Mouse (Mus musculus) hindbrain, postnatal 0 days (tissue): ENCODE measurements around the gene Krt31. TPM values are rescaled to one million over a fixed set of nuclear protein-coding genes. Genes with fewer than 3 reads are reported as not detected.

Source experiments
- ATAC-seq: fragments of 200-750 bp; cut with Nextera tagmentation; 2 replicates; pipeline ENCODE4 v1.8.0; 2017; ENCODE audit warnings: mild to moderate bottlenecking, moderate TSS enrichment, moderate library complexity
- DNase-seq: peaks from one replicate; pipeline ENCODE4 v3.0.0-alpha.2; 2015; ENCODE audit warnings: low spot score
- H3K27ac ChIP-seq: fragments of 300-500 bp; sonication (generic); 2 replicates; pipeline ENCODE4 v1.5.1; 2014; ENCODE audit warnings: mild to moderate bottlenecking
- H3K27me3 ChIP-seq: fragments of 300-500 bp; sonication (generic); 2 replicates; pipeline ENCODE4 v1.6.1; 2014; ENCODE audit warnings: low read length, mixed read lengths; ENCODE audit not compliant: insufficient read depth
- H3K36me3 ChIP-seq: fragments of 300-500 bp; sonication (generic); 2 replicates; pipeline ENCODE4 v1.6.1; 2014; ENCODE audit warnings: low read length, mixed read lengths; ENCODE audit not compliant: insufficient read depth
- H3K4me1 ChIP-seq: fragments of 300-500 bp; sonication (generic); 2 replicates; pipeline ENCODE4 v1.6.1; 2014; ENCODE audit warnings: antibody characterized with exemption, low read length, mixed read lengths; ENCODE audit not compliant: insufficient read depth
- H3K4me2 ChIP-seq: fragments of 300-500 bp; sonication (generic); 2 replicates; pipeline ENCODE4 v1.6.1; 2014; ENCODE audit warnings: low read depth, mild to moderate bottlenecking, low read length, moderate library complexity, mixed read lengths
- H3K4me3 ChIP-seq: fragments of 300-500 bp; sonication (generic); 2 replicates; pipeline ENCODE4 v1.5.1; 2014; ENCODE audit warnings: low read length
- H3K9ac ChIP-seq: fragments of 300-500 bp; sonication (generic); replicated peaks from 2 replicates; pipeline ENCODE4 v1.6.1; 2014; ENCODE audit warnings: mild to moderate bottlenecking, low read length, moderate library complexity, mixed read lengths
- H3K9me3 ChIP-seq: fragments of 300-500 bp; sonication (generic); 2 replicates; pipeline ENCODE4 v1.6.1; 2016; ENCODE audit warnings: low read length, mixed read lengths
- CTCF ChIP-seq: IDR thresholded peaks from 2 replicates; pipeline ENCODE4 v1.5.1; 2016; ENCODE audit warnings: antibody characterized with exemption, control low read depth, low read depth
- WGBS: fragments of 180-500 bp; shearing (Covaris S2); extraction: QIAGEN DNeasy Blood & Tissue Kit; methylation state at CpG from one replicate; pipeline ENCODE4 v1.1.7; 2014; 5-methylcytosine and 5-hydroxymethylcytosine counted together
- polyA plus RNA-seq: library from polyadenylated mRNA; unstranded; fragments of >200 nt; fragmentation: Nextera tagmentation; extraction: Ambion mirVana; gene quantifications from 2 replicates; pipeline ENCODE4 v1.2.1, GENCODE M21; 2015
- total RNA-seq: library from RNA; depleted of rRNA; stranded (reverse); fragments of >200 nt; gene quantifications from 2 replicates; pipeline ENCODE4 v1.2.3, GENCODE M21; 2014; rRNA removed

Krt31 gene
- total and polyA plus RNA-seq, 2 experiments from 2014 or later = not detected

- Histone ChIP-seq H3K9me3 (no peaks in the 10 kb centered on the region), H3K4me3 (no peak overlapping the region), H3K27me3 (no peaks in the 10 kb centered on the region), H3K27ac (no peak overlapping the region), H3K9ac (no peak overlapping the region), H3K4me2 (no peak overlapping the region), H3K36me3 (no peaks in the 10 kb centered on the region), H3K4me1 (no peaks in the 10 kb centered on the region)
- ATAC-seq (no peak), DNase-seq (no peak)
- WGBS = 81% methylated on average over 5 of the region's 5 CpGs
- no peak for TF ChIP-seq CTCF
Observed at GRCm38 (mm10) chr11:100008336-100008735, 42.0 kb downstream of the Krt31 start.

GRCm38 (mm10) chr11:100006624-100007023 is 43.7 kb downstream of the Krt31 start:
- peak; percentile 46 for TF ChIP-seq CTCF
- WGBS = 57% methylated on average over 3 of the region's 3 CpGs
- Histone ChIP-seq H3K27ac (no peak overlapping the region), H3K4me2 (no peak overlapping the region), H3K36me3 (no peaks in the 10 kb centered on the region), H3K4me1 (no peaks in the 10 kb centered on the region), H3K4me3 (no peak overlapping the region), H3K9ac (no peak overlapping the region), H3K27me3 (no peaks in the 10 kb centered on the region), H3K9me3 (0 out of 2 replicates have a peak, but pooled peaks cover 1% of the 10 kb centered on the region)
- DNase-seq (no peak), ATAC-seq (no peak)

GRCm38 (mm10) chr11:100005905-100006304 is 44.4 kb downstream of the Krt31 start:
- WGBS = 89% methylated on average over 8 of the region's 8 CpGs
- no peak for TF ChIP-seq CTCF
- no peaks in the 10 kb centered on the region for H3K36me3 ChIP-seq
- H3K27me3 ChIP-seq = no peaks in the 10 kb centered on the region
- no peak overlapping the region for H3K4me3 ChIP-seq
- no peak overlapping the region for H3K4me2 ChIP-seq
- H3K27ac ChIP-seq = no peak overlapping the region
- DNase-seq = no peak
- ATAC-seq = no peak
- H3K4me1 ChIP-seq = no peaks in the 10 kb centered on the region
- H3K9me3 ChIP-seq = 0 out of 2 replicates have a peak, but pooled peaks cover 3% of the 10 kb centered on the region
- no peak overlapping the region for H3K9ac ChIP-seq

- 25% methylated on average over 6 of the region's 6 CpGs for WGBS
- ATAC-seq (no peak), DNase-seq (peak; percentile 62)
- H3K27me3 ChIP-seq = no peaks in the 10 kb centered on the region
- H3K27ac ChIP-seq = no peak overlapping the region
- no peaks in the 10 kb centered on the region for H3K4me1 ChIP-seq
- no peak overlapping the region for H3K4me3 ChIP-seq
- H3K9ac ChIP-seq = no peak overlapping the region
- peak; percentile 85 for TF ChIP-seq CTCF
- no peaks in the 10 kb centered on the region for H3K36me3 ChIP-seq
- H3K9me3 ChIP-seq = 0 out of 2 replicates have a peak, but pooled peaks cover 3% of the 10 kb centered on the region
- no peak overlapping the region for H3K4me2 ChIP-seq
Observed at GRCm38 (mm10) chr11:100004846-100005245, 45.5 kb downstream of the Krt31 start.

- no peak for DNase-seq
- H3K9me3 ChIP-seq = 0 out of 2 replicates have a peak, but pooled peaks cover 3% of the 10 kb centered on the region
- WGBS = 95% methylated on average over 7 of the region's 7 CpGs
- no peak overlapping the region for H3K4me2 ChIP-seq
- H3K9ac ChIP-seq = no peak overlapping the region
- no peak for ATAC-seq
- TF ChIP-seq CTCF = no peak
- no peak overlapping the region for H3K27ac ChIP-seq
- no peaks in the 10 kb centered on the region for H3K36me3 ChIP-seq
- H3K27me3 ChIP-seq = no peaks in the 10 kb centered on the region
- H3K4me1 ChIP-seq = no peaks in the 10 kb centered on the region
- H3K4me3 ChIP-seq = no peak overlapping the region
Observed at GRCm38 (mm10) chr11:99999091-99999490, 51.3 kb downstream of the Krt31 start.

Other genes starting within 250 kb of the Krt31 start
- gene Gm11554, start 246.1 kb downstream of the Krt31 start, total RNA-seq = not detected in 2 replicates
- not detected in 2 replicates for gene Gm11554, start 246.1 kb downstream of the Krt31 start, polyA plus RNA-seq
- gene Krtap4-13, start 240.7 kb downstream of the Krt31 start, total RNA-seq = not detected in 2 replicates
- gene Krtap4-13, start 240.7 kb downstream of the Krt31 start, polyA plus RNA-seq = not detected in 2 replicates
- not detected in 2 replicates for gene Gm11564, start 234.9 kb downstream of the Krt31 start, total RNA-seq
- not detected in 2 replicates for gene Gm11564, start 234.9 kb downstream of the Krt31 start, polyA plus RNA-seq
- not detected in 2 replicates for gene 2300003K06Rik, start 212.5 kb downstream of the Krt31 start, total RNA-seq
- not detected in 2 replicates for gene 2300003K06Rik, start 212.5 kb downstream of the Krt31 start, polyA plus RNA-seq
- gene Krtap4-16, start 198.9 kb downstream of the Krt31 start, total RNA-seq = not detected in 2 replicates
- gene Krtap4-16, start 198.9 kb downstream of the Krt31 start, polyA plus RNA-seq = not detected in 2 replicates
- gene Gm11568, start 192.6 kb downstream of the Krt31 start, total RNA-seq = not detected in 2 replicates
- not detected in 2 replicates for gene Gm11568, start 192.6 kb downstream of the Krt31 start, polyA plus RNA-seq
- not detected in 2 replicates for gene Gm11559, start 186.1 kb downstream of the Krt31 start, total RNA-seq
- gene Gm11559, start 186.1 kb downstream of the Krt31 start, polyA plus RNA-seq = not detected in 2 replicates
- not detected in 2 replicates for gene Krtap9-1, start 177.2 kb downstream of the Krt31 start, total RNA-seq
- gene Krtap9-1, start 177.2 kb downstream of the Krt31 start, polyA plus RNA-seq = not detected in 2 replicates
- not detected in 2 replicates for gene Gm11567, start 171.4 kb downstream of the Krt31 start, total RNA-seq
- not detected in 2 replicates for gene Gm11567, start 171.4 kb downstream of the Krt31 start, polyA plus RNA-seq
- gene Krtap31-1, start 142.6 kb downstream of the Krt31 start, total RNA-seq = not detected in 2 replicates
- gene Krtap31-1, start 142.6 kb downstream of the Krt31 start, polyA plus RNA-seq = not detected in 2 replicates
- gene Gm11565, start 135.8 kb downstream of the Krt31 start, total RNA-seq = not detected in 2 replicates
- gene Gm11565, start 135.8 kb downstream of the Krt31 start, polyA plus RNA-seq = not detected in 2 replicates
- gene Krtap31-2, start 114.3 kb downstream of the Krt31 start, total RNA-seq = not detected in 2 replicates
- not detected in 2 replicates for gene Krtap31-2, start 114.3 kb downstream of the Krt31 start, polyA plus RNA-seq
- gene Krtap9-5, start 102.1 kb downstream of the Krt31 start, total RNA-seq = not detected in 2 replicates
- gene Krtap9-5, start 102.1 kb downstream of the Krt31 start, polyA plus RNA-seq = not detected in 2 replicates
- gene Krtap29-1, start 71.5 kb downstream of the Krt31 start, total RNA-seq = not detected in 2 replicates
- gene Krtap29-1, start 71.5 kb downstream of the Krt31 start, polyA plus RNA-seq = not detected in 2 replicates
- gene Krtap16-1, start 64.0 kb downstream of the Krt31 start, total RNA-seq = not detected in 2 replicates
- 0.09 TPM in 1 of 2 replicates, not detected in the other for gene Krtap16-1, start 64.0 kb downstream of the Krt31 start, polyA plus RNA-seq
- 2.6 and 3.0 TPM in 2 replicates for gene Krtap17-1, start 56.6 kb downstream of the Krt31 start, total RNA-seq
- 1.6 and 1.8 TPM in 2 replicates for gene Krtap17-1, start 56.6 kb downstream of the Krt31 start, polyA plus RNA-seq
- gene Krt33a, start 34.3 kb downstream of the Krt31 start, total RNA-seq = not detected in 2 replicates
- not detected in 2 replicates for gene Krt33a, start 34.3 kb downstream of the Krt31 start, polyA plus RNA-seq
- not detected in 2 replicates for gene Krt33b, start 20.7 kb downstream of the Krt31 start, total RNA-seq
- 0.11 and 0.29 TPM in 2 replicates for gene Krt33b, start 20.7 kb downstream of the Krt31 start, polyA plus RNA-seq
- gene Krt34, start 9.0 kb downstream of the Krt31 start, total RNA-seq = not detected in 2 replicates
- gene Krt34, start 9.0 kb downstream of the Krt31 start, polyA plus RNA-seq = 0.11 TPM in 1 of 2 replicates, not detected in the other
- not detected in 2 replicates for gene Krt32, start 37.7 kb upstream of the Krt31 start, total RNA-seq
- not detected in 2 replicates for gene Krt32, start 37.7 kb upstream of the Krt31 start, polyA plus RNA-seq
- gene Krt35, start 45.7 kb upstream of the Krt31 start, total RNA-seq = 0.78 TPM in 1 of 2 replicates, not detected in the other
- 0.16 TPM in 2 replicates for gene Krt35, start 45.7 kb upstream of the Krt31 start, polyA plus RNA-seq
- gene Krt36, start 55.1 kb upstream of the Krt31 start, total RNA-seq = not detected in 2 replicates
- gene Krt36, start 55.1 kb upstream of the Krt31 start, polyA plus RNA-seq = 0.14 TPM in 1 of 2 replicates, not detected in the other
- gene Krt13, start 71.0 kb upstream of the Krt31 start, total RNA-seq = not detected in 2 replicates
- 0.13 TPM in 1 of 2 replicates, not detected in the other for gene Krt13, start 71.0 kb upstream of the Krt31 start, polyA plus RNA-seq
- 0.25 and 0.68 TPM in 2 replicates for gene Krt15, start 85.4 kb upstream of the Krt31 start, total RNA-seq
- gene Krt15, start 85.4 kb upstream of the Krt31 start, polyA plus RNA-seq = 0.21 and 0.24 TPM in 2 replicates
- gene Krt19, start 98.1 kb upstream of the Krt31 start, total RNA-seq = 0.65 and 2.7 TPM in 2 replicates
- gene Krt19, start 98.1 kb upstream of the Krt31 start, polyA plus RNA-seq = 3.8 and 4.9 TPM in 2 replicates
- gene Krt9, start 142.7 kb upstream of the Krt31 start, total RNA-seq = 0.05 TPM in 1 of 2 replicates, not detected in the other
- 0.06 and 0.18 TPM in 2 replicates for gene Krt9, start 142.7 kb upstream of the Krt31 start, polyA plus RNA-seq
- 0.86 TPM in 1 of 2 replicates, not detected in the other for gene Krt14, start 157.0 kb upstream of the Krt31 start, total RNA-seq
- 0.55 and 0.79 TPM in 2 replicates for gene Krt14, start 157.0 kb upstream of the Krt31 start, polyA plus RNA-seq
- gene Krt16, start 198.4 kb upstream of the Krt31 start, total RNA-seq = not detected in 2 replicates
- gene Krt16, start 198.4 kb upstream of the Krt31 start, polyA plus RNA-seq = not detected in 2 replicates
- gene Krt17, start 210.5 kb upstream of the Krt31 start, total RNA-seq = 0.40 and 1.0 TPM in 2 replicates
- 1.1 and 1.2 TPM in 2 replicates for gene Krt17, start 210.5 kb upstream of the Krt31 start, polyA plus RNA-seq
- gene Krt42, start 219.3 kb upstream of the Krt31 start, total RNA-seq = not detected in 2 replicates
- 0.23 TPM in 1 of 2 replicates, not detected in the other for gene Krt42, start 219.3 kb upstream of the Krt31 start, polyA plus RNA-seq